Mouse (Mus musculus): ENCODE measurements at regions not wholly inside any gene's neighbourhood (a gene's known extent, or its start where the extent isn't known, plus 50 kb on each side); places are given as distances from the start of the nearest gene placed in this dataset.
A peak's percentile ranks its signal among the peaks of the same experiment; 100 is the strongest.

DNA sequence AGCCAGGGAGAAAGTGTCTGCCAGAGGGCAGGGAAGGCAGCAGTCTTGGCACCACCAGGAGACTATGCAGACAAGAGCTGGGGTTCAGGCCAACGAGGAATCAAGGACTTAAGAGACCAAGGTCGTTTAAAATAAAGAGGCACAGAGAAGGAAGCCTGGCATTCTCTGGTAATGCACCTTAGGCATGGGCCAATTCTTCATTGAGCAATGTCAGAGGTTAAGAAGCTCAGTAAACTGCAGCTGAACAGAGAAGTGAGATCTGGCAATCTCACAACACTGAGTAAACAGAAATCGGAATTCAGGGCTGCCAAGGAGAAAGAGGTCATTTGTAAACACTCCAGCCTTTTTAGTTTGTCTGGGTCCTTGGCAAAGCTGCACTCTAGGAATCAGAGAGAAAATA lies 572.2 kb downstream of the Epha4 start:
- peak; percentile 24 for DNase-seq

- no peak for DNase-seq
Measured at GRCm38 (mm10) chr1:76944046-76944445, 570.8 kb downstream of the Epha4 start.

GRCm38 (mm10) chr1:76955031-76955430 lies 559.9 kb downstream of the Epha4 start:
- DNase-seq: peak; percentile 49

GRCm38 (mm10) chr1:76957411-76957810 lies 557.5 kb downstream of the Epha4 start:
- no peak for DNase-seq

- no peak for DNase-seq
Measured at GRCm38 (mm10) chr1:76958706-76959105, 556.2 kb downstream of the Epha4 start.

DNA sequence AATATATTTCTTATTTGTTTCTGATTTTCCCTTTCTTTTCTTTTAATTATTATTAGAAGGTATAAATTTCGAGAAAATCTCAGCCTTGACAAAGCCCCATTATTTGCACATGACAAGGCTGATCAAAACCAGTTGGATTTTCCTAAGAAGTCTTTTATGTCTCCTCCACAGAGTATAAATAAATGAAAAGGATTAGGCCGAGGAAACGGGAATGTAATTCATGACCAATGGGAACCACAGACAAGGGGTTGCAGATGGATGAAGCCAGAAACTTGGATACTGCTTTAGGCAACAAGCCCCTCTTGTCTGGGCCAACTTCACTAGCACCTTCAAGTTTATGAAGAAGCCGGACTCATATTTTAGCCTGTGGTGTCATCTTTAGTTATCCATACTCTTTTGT lies 542.4 kb downstream of the Epha4 start:
- DNase-seq: no peak

DNA sequence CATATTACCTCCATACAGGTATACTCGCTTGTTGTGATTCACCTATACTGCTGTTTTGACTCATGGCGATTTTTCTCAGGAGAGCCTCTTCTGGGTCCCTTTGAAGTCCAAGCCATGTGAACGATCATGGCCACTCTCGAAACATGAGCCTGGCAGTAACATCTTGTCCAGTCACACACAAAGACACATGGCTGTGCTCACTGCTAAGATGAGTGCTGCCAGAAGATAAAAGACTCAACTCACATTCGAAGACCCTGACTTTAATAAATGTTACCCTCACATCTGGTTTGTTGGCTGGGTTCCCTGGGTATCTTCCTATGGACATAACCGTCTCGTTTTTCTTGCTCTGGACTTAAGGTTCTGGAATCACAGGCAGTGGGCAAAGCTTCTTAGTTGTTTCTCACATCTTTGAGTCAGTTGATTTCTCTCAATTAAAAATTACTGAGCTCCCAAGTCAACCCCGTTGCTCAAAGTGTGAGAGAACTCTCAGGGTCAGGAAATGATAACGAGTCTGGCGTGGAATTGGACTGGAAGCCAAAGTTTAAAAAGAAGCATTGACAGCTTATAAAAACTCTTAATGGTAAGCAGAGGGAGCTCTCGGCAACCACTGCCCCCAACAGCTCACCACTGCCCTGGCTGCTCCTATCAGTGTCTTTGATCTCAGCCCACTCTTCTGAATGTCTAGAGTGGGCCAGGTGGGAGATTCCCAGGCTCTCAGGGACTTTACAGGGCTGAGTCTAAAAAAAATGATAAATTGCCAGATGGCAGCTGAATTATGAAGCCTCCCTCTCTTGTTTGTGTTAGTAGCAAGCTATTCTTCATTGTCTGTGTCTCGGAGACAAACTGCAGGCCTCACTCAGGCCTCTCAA lies 539.6 kb downstream of the Epha4 start:
- no peak for DNase-seq

- no peak for DNase-seq
Measured at GRCm38 (mm10) chr1:76980498-76981152, 534.3 kb downstream of the Epha4 start.

GRCm38 (mm10) chr1:76993776-76994175 lies 521.1 kb downstream of the Epha4 start:
- no peak for DNase-seq

DNA sequence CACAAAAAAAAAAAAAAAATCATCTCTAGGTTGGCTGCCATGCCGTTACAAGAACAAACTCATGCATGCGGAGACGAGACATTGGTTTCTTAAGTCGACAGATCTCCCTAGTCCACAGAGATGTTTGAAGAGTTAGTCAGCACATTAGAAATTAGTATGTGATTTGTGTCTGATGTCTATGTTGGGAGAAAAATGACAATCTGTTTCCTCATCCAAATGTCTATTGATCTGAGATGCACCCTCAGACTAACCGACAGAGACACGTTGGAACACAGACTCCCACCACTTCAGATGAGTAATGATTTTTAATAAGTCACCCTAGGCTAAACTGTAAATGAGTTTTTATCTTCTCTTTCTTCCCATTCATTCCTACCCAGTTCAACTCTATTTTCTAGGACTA lies 506.9 kb downstream of the Epha4 start:
- DNase-seq: no peak

GRCm38 (mm10) chr1:77010608-77011214 lies 504.2 kb downstream of the Epha4 start:
- DNase-seq: no peak

- no peak for DNase-seq
Measured at GRCm38 (mm10) chr1:77027656-77028055, 487.2 kb downstream of the Epha4 start.

GRCm38 (mm10) chr1:77028216-77028615 lies 486.7 kb downstream of the Epha4 start:
- no peak for DNase-seq

- no peak for DNase-seq
Measured at GRCm38 (mm10) chr1:77029091-77029490, 485.8 kb downstream of the Epha4 start.

- DNase-seq: no peak
Measured at GRCm38 (mm10) chr1:77043749-77044564, 470.9 kb downstream of the Epha4 start.

DNA sequence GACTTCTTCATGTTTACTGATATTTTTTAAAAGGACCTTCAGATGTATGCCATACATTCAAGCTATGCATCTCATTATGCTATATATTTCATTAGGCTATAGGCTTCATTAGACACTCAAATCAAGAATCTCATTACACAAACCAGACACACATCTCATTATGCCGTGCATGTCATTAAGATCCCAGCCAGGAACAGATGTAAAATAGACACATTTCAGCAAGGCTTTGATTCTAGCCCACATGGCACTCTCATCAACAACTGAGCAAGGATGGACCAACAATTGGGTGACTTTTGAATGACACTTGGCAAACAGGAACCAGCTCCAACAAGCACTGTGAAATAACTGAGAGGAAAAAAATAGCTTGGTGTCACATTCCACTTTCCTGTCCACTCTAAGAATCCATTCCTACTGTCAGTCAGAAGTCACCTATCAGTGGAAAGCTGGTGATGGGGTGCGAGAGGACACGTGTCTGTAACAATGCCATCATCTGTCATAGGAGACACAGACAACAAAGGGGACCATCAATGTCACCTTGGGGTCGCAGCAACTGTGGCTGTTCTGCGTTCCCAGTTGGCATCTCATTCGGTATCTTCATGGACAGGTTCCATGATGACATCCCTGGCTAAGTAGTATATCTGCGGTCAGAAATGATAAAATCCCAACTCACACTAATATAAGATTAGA lies 466.0 kb downstream of the Epha4 start:
- no peak for DNase-seq

DNA sequence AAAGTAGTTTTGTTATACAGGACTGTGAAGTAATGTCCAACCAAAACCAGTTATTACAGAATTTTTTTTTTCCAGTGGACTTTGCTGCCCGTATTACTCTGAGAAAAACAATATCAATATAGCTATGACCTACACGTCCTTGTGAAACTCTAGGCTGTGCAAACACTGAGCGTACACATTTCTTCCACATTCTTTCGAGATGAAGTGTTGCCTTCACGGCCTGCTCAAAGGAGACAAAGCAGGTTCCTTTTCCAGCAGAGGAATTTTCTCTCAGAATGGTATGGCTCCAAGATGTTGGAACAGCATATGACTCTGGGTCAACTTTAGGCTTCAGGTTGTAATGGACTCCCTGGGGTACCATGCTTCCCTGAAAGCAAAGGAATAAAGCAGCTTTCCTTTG lies 463.6 kb downstream of the Epha4 start:
- no peak for DNase-seq

- no peak for DNase-seq
Measured at GRCm38 (mm10) chr1:77053837-77054540, 460.9 kb downstream of the Epha4 start.

DNA sequence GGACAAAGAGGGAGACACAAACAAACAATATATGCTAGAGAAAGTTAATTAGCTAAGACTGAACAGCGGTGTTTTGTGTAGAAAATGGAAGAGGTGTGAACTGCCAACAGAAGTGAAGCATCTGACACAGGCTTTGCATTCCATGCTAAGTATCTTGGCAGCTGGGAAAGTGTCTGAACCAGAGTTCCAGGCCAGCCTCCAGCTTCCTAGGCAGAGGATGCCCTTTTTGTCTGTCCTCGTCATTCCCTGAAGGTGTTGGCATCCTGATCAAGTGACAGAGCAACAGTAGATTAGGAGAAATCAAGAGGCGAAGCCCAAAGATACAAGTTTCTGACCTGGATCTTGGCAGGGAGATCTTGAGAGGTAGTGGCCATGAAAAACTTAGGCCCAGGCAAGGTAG lies 452.4 kb downstream of the Epha4 start:
- no peak for DNase-seq

- DNase-seq: no peak
Measured at GRCm38 (mm10) chr1:77073071-77073470, 441.8 kb downstream of the Epha4 start.

Data from adrenal gland, adult 8-10 months (tissue).